Mouse (Mus musculus) lung, postnatal 14 days (tissue): ENCODE measurements around the gene Gm5767.

Experiments used
- DNase-seq: peaks from one replicate; pipeline ENCODE4 v3.0.0; 2021

The Gm5767 gene

GRCm38 (mm10) chr16:8670041-8671035, 10.2 kb upstream of the Gm5767 start:
- no peak for DNase-seq

GRCm38 (mm10) chr16:8671551-8672349, 8.8 kb upstream of the Gm5767 start, which contains the start of gene Carhsp1:
Carhsp1 (minus strand) TSS chr16:8672155.
- peak; percentile 96 for DNase-seq

- DNase-seq: no peak
Measured at GRCm38 (mm10) chr16:8672350-8672687, 8.3 kb upstream of the Gm5767 start.

- no peak for DNase-seq
Measured at GRCm38 (mm10) chr16:8672811-8673210, 7.8 kb upstream of the Gm5767 start.

- DNase-seq: no peak
Measured at GRCm38 (mm10) chr16:8673343-8673742, 7.2 kb upstream of the Gm5767 start.

- peak; percentile 76 for DNase-seq
Measured at GRCm38 (mm10) chr16:8674165-8674564, 6.4 kb upstream of the Gm5767 start.

- DNase-seq: no peak
Measured at GRCm38 (mm10) chr16:8675559-8675958, 5.0 kb upstream of the Gm5767 start.

- no peak for DNase-seq
Measured at GRCm38 (mm10) chr16:8676228-8676627, 4.3 kb upstream of the Gm5767 start.

- peak; percentile 68 for DNase-seq
Measured at GRCm38 (mm10) chr16:8676800-8677199, 3.8 kb upstream of the Gm5767 start.

- no peak for DNase-seq
Measured at GRCm38 (mm10) chr16:8678035-8678434, 2.5 kb upstream of the Gm5767 start.

- DNase-seq: no peak
Measured at GRCm38 (mm10) chr16:8678676-8679075, 1.9 kb upstream of the Gm5767 start.

GRCm38 (mm10) chr16:8679780-8680179, 790 bp upstream of the Gm5767 start:
- DNase-seq: no peak

GRCm38 (mm10) chr16:8685087-8685486, 4.5 kb downstream of the Gm5767 start:
- DNase-seq: no peak

- DNase-seq: peak; percentile 82
Measured at GRCm38 (mm10) chr16:8686121-8686870, 5.7 kb downstream of the Gm5767 start.

GRCm38 (mm10) chr16:8686871-8687535, 6.4 kb downstream of the Gm5767 start:
- no peak for DNase-seq

- DNase-seq: no peak
Measured at GRCm38 (mm10) chr16:8687559-8688112, 7.1 kb downstream of the Gm5767 start.

- no peak for DNase-seq
Measured at GRCm38 (mm10) chr16:8689979-8690656, 9.5 kb downstream of the Gm5767 start.

- DNase-seq: no peak
Measured at GRCm38 (mm10) chr16:8691206-8691605, 10.6 kb downstream of the Gm5767 start.

GRCm38 (mm10) chr16:8699556-8699955, 19.0 kb downstream of the Gm5767 start:
- DNase-seq: no peak

- DNase-seq: no peak
Measured at GRCm38 (mm10) chr16:8700586-8700985, 20.0 kb downstream of the Gm5767 start.

GRCm38 (mm10) chr16:8711998-8712397, 31.4 kb downstream of the Gm5767 start:
- DNase-seq: no peak
